Mouse (Mus musculus): ENCODE measurements at regions not wholly inside any gene's neighbourhood (a gene's known extent, or its start where the extent isn't known, plus 50 kb on each side); places are given as distances from the start of the nearest gene placed in this dataset.

DNA sequence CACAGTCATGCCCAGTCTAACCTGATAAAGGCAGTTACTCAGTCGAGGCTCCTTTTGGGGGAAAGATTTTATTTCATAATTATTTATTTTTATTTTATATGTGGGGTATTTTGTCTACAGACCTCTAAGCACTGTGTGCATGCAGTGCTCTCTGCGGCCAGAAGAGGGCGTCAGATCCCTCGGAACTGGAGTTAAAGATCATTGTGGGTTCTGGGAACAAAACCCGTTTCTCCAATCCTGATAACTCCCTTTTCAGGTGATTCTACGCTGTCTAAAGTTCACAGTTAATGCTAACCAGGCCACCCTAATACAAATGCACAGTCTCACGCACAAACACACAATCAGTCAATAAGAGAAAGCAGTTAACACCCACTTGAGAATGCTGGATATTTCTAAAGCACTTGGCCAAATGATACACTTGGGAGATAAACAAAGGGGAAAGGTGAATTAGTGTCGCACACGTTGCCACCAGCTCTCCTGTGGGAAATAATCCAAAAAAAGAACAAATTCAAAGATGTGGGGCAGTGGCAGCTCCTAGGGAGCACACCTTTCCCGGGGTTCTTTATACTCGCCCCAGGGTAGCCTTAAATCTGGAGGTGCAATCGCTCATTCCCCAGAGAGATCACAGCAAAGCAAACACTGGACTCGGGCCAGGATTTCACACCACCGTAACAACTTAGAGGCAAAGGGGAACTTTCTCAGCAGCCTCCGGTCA is 281.9 kb upstream of the Jmjd1c start:
- Histone ChIP-seq H3K4me1 (no peaks in the 10 kb centered on the region; the same call in 1 of the 2 replicates), H3K36me3 (no peaks in the 10 kb centered on the region), H3K9me3 (replicated peaks) (no peaks in the 10 kb centered on the region), H3K27me3 (replicated peaks) (peaks cover 4% of the 10 kb centered on the region; the same call in 1 of the 2 replicates), H3K9ac (no peak overlapping the region), H3K4me3 (peak overlapping the region; percentile 25; the same call in 1 of the 2 replicates), H3K4me2 (peak overlapping the region; percentile 47), H3K27ac (no peak overlapping the region)
- ATAC-seq, result no peak
- WGBS (ENCODE audit: insufficient replicate concordance), result 7% methylated on average over 15 of the region's 15 CpGs

DNA sequence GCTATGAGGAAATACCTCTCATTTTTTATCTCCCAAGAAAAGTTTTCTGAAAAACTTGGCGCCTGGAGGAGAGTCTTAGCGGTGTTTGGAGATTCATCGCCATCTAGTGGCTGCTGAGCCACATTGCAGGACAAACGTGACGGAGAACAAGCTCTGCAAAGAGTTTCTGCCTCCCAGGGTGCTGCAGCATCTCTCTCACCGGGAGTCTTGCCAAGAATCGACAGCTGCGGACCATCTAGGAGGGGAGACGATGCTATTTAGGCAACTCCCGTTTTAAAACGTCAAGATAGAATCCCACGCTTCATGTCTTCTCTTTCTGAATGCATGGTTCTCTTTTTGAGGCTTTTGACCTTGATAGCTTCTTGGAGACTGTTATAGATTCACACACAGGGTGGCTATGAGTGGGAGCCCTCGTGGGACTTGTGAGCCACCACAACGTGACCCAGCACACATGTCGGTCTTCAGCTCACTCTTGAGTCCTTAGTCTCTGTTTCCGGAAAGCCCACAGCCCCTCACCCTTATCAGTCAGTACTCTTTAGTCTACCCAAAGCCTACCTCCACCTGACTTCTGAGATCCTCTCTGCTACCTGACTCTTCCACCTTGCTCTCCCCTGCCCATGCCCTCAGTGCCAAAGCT is 281.2 kb upstream of the Jmjd1c start:
- H3K4me3 ChIP-seq, result peak overlapping the region; percentile 25; the same call in 1 of the 2 replicates
- no peaks in the 10 kb centered on the region; the same call in 1 of the 2 replicates for H3K4me1 ChIP-seq
- H3K9ac ChIP-seq, result no peak overlapping the region
- ATAC-seq, result no peak
- peaks cover 4% of the 10 kb centered on the region; the same call in 1 of the 2 replicates for H3K27me3 ChIP-seq (replicated peaks)
- no peaks in the 10 kb centered on the region for H3K9me3 ChIP-seq (replicated peaks)
- no peak overlapping the region for H3K27ac ChIP-seq
- H3K4me2 ChIP-seq, result peak overlapping the region; percentile 47
- 10% methylated on average over 16 of the region's 16 CpGs for WGBS (ENCODE audit: insufficient replicate concordance)
- H3K36me3 ChIP-seq, result no peaks in the 10 kb centered on the region

DNA sequence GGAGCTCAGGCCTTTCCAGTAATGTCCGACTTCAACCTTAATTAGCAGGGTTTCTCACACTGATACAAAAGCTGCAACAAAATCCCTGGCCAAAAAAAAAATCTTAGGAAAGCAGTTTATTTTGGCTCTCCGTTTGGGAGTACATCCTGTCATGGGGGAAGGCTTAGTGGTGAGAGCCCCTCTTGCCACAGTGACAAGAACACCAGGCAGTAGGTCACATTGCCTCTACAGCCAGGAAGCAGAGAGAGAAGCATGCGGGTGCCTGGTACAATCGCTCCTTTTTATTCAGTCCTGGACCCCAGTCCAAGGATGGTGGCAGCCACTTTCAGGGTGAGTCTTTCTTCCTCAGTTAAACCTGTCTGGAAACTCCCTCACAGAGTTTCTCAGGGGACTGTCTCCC is 280.0 kb upstream of the Jmjd1c start:
- WGBS (ENCODE audit: insufficient replicate concordance), result 56% methylated on average over 4 of the region's 4 CpGs
- Histone ChIP-seq H3K27ac (no peak overlapping the region), H3K9ac (no peak overlapping the region), H3K4me2 (no peak overlapping the region), H3K4me3 (no peak overlapping the region), H3K27me3 (replicated peaks) (peaks cover 4% of the 10 kb centered on the region; the same call in 1 of the 2 replicates), H3K36me3 (no peaks in the 10 kb centered on the region), H3K9me3 (replicated peaks) (no peaks in the 10 kb centered on the region), H3K4me1 (no peaks in the 10 kb centered on the region; the same call in 1 of the 2 replicates)
- no peak for ATAC-seq

DNA sequence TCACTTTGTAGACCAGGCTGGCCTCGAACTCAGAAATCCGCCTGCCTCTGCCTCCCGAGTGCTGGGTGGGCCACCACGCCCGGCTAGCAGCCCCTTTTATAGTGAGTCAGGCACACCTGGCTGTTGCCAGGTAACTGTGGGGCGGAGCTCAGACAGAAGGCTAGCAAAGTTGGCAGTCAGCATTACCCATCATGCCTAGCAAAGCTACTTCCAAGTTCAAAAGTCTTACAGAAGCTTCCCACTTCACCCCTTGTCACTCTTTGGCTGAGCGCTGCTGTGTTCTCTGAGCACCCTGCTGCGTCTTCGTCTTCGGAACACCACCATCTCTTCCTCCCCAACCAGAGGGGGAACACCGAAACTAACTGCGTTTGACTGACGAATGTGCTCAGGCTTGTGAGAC is 279.1 kb upstream of the Jmjd1c start:
- Histone ChIP-seq H3K4me2 (no peak overlapping the region), H3K27me3 (replicated peaks) (peaks cover 4% of the 10 kb centered on the region; the same call in 1 of the 2 replicates), H3K9ac (no peak overlapping the region), H3K36me3 (no peaks in the 10 kb centered on the region), H3K4me3 (no peak overlapping the region), H3K27ac (no peak overlapping the region), H3K4me1 (no peaks in the 10 kb centered on the region; the same call in 1 of the 2 replicates), H3K9me3 (replicated peaks) (no peaks in the 10 kb centered on the region)
- ATAC-seq, result no peak
- WGBS (ENCODE audit: insufficient replicate concordance), result 67% methylated on average over 13 of the region's 13 CpGs

DNA sequence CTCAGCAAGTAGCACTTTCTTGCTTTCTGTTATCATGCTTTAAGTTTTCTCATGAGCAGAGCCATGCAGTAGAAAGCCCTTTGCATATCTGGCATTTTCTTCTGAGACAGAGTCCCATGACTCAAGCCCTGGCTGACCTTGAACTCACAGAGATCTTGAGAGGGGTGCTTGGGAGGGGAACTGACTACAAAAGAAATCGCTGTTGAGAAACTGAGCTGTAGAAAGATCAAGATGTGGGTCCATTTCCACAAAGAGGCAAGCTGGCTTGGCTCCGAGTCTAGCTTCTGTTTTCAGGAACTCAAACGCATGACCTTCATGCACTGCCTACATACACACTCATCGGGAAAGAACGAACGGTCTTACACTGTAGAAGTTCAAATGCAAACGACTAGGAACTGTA is 278.0 kb upstream of the Jmjd1c start:
- no peak for ATAC-seq
- Histone ChIP-seq H3K36me3 (no peaks in the 10 kb centered on the region), H3K27ac (no peak overlapping the region), H3K4me1 (no peaks in the 10 kb centered on the region; the same call in 1 of the 2 replicates), H3K9ac (no peak overlapping the region), H3K9me3 (replicated peaks) (no peaks in the 10 kb centered on the region), H3K27me3 (replicated peaks) (peaks cover 4% of the 10 kb centered on the region; the same call in 1 of the 2 replicates), H3K4me2 (no peak overlapping the region), H3K4me3 (no peak overlapping the region)
- 70% methylated on average over 7 of the region's 7 CpGs for WGBS (ENCODE audit: insufficient replicate concordance)

DNA sequence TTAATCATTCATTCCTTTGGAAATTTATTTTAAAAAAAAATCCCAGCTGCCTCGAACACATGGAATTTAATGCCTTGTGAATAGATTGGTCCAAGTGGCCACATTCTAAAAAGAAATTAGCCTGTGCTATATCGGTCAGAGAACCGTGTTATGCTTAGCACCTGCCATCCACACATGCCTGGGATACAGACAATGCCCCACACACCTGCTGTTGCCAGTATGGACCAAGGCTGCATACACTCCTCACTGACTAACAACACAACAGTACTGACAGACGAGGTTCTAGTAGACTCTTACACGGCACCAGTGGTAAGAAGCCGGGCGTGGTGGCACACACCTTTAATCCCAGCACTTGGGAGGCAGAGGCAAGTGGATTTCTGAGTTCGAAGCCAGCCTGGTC is 276.4 kb upstream of the Jmjd1c start:
- H3K9ac ChIP-seq, result no peak overlapping the region
- H3K9me3 ChIP-seq (replicated peaks), result no peaks in the 10 kb centered on the region
- H3K27me3 ChIP-seq (replicated peaks), result peaks cover 4% of the 10 kb centered on the region; the same call in 1 of the 2 replicates
- H3K4me1 ChIP-seq, result no peaks in the 10 kb centered on the region
- H3K4me2 ChIP-seq, result no peak overlapping the region
- 79% methylated on average over 8 of the region's 8 CpGs for WGBS (ENCODE audit: insufficient replicate concordance)
- H3K4me3 ChIP-seq, result no peak overlapping the region
- no peaks in the 10 kb centered on the region for H3K36me3 ChIP-seq
- no peak overlapping the region for H3K27ac ChIP-seq
- no peak for ATAC-seq

DNA sequence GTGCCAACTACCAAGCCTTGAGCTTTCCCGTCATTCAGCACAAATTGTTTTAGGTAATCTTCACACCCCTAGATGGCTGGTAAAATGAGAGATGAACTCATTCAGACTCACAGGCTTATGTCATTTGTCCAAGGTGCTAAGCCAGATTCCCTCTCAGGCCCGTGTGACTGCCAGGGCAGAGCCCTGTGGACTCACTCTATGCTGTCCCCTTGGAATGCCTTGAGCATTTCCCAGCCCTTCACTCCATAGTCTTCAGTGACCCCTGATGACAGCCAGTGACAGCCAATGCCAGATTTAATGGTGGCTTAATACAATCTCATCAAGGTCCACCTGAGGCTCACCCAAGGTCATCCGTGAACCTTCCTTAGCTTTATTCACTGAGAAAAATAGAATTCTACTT is 270.2 kb upstream of the Jmjd1c start:
- WGBS (ENCODE audit: insufficient replicate concordance), result 69% methylated on average over 3 of the region's 3 CpGs
- H3K27me3 ChIP-seq (replicated peaks), result no peaks in the 10 kb centered on the region
- ATAC-seq, result no peak

DNA sequence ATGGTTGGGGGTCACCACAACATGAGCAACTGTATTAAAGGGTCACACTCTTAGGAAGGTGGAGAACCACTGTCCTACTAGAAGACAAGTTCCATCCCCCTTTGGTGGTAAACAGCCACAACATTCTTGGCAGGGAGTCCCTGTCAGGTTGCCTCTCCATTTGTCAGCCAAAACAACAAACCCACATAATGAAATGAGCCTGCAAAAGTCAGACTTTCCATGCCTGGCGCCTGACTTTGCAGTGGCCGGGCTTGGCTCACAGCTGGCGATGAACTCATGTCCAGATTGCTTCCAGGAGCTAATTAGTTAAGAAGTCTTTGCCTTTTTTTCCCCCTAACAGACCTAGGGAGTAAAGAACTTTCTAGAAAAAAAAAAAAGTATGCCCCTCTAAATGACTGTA is 269.6 kb upstream of the Jmjd1c start:
- Histone ChIP-seq H3K4me1 (no peaks in the 10 kb centered on the region), H3K4me2 (no peak overlapping the region), H3K9ac (no peak overlapping the region), H3K9me3 (replicated peaks) (no peaks in the 10 kb centered on the region), H3K4me3 (no peak overlapping the region), H3K27ac (no peak overlapping the region), H3K27me3 (replicated peaks) (no peaks in the 10 kb centered on the region), H3K36me3 (no peaks in the 10 kb centered on the region)
- no peak for ATAC-seq
- WGBS (ENCODE audit: insufficient replicate concordance), result 61% methylated on average over 3 of the region's 3 CpGs

More for the DNA sequence above, 270.2 kb upstream of the Jmjd1c start:
- no peak overlapping the region for H3K4me3 ChIP-seq
- no peaks in the 10 kb centered on the region for H3K9me3 ChIP-seq (replicated peaks)
- H3K4me1 ChIP-seq, result no peaks in the 10 kb centered on the region
- H3K27ac ChIP-seq, result no peak overlapping the region
- no peak overlapping the region for H3K9ac ChIP-seq
- no peaks in the 10 kb centered on the region for H3K36me3 ChIP-seq
- H3K4me2 ChIP-seq, result no peak overlapping the region

DNA sequence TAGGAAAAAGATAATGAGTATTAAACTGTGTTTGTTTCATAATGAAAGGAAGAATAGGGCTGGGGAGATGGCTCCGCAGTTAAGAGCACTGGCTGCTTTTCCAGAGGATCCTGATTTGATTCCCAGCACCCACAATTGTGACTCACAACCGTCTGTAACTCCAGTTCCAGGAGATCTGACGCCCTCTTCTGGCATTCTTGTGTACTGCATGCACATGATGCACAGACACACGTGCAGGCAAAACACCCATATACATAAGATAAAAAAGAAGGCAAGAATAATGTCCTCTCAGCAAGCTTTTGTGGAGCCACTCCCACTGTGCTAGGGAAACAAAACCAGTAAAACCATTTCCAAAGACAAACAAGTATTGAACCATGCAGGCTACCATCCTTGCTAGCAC is 261.0 kb upstream of the Jmjd1c start:
- no peak for ATAC-seq
- H3K9ac ChIP-seq, result no peak overlapping the region
- no peaks in the 10 kb centered on the region for H3K27me3 ChIP-seq (replicated peaks)
- no peaks in the 10 kb centered on the region for H3K9me3 ChIP-seq (replicated peaks)
- H3K4me3 ChIP-seq, result no peak overlapping the region
- no peaks in the 10 kb centered on the region for H3K4me1 ChIP-seq
- no peaks in the 10 kb centered on the region for H3K36me3 ChIP-seq
- H3K4me2 ChIP-seq, result no peak overlapping the region
- no peak overlapping the region for H3K27ac ChIP-seq
- 57% methylated on average over 4 of the region's 4 CpGs for WGBS (ENCODE audit: insufficient replicate concordance)

DNA sequence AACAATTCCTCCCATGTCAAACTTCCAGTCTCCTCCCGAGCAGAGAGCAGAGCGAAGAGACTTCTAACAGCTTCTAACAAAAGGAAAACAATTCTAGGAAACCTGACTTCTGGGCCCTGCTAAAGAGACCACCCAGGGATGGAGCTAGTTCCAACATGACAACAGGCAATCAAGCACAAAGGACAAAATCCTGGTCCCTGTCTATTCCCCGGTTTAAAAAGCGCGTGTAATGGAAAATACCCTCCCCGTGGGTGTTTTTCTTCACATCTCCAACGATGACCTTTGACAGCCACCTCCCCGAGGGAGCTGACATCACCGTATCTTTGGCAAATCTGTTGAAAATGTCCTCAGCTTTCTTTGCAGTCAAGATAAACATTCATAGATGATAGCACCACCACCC is 256.9 kb upstream of the Jmjd1c start:
- H3K4me3 ChIP-seq, result no peak overlapping the region
- H3K27ac ChIP-seq, result no peak overlapping the region
- H3K27me3 ChIP-seq (replicated peaks), result no peaks in the 10 kb centered on the region
- no peaks in the 10 kb centered on the region for H3K9me3 ChIP-seq (replicated peaks)
- no peaks in the 10 kb centered on the region for H3K4me1 ChIP-seq
- 66% methylated on average over 9 of the region's 9 CpGs for WGBS (ENCODE audit: insufficient replicate concordance)
- H3K4me2 ChIP-seq, result no peak overlapping the region
- H3K36me3 ChIP-seq, result no peaks in the 10 kb centered on the region
- no peak for ATAC-seq
- no peak overlapping the region for H3K9ac ChIP-seq

DNA sequence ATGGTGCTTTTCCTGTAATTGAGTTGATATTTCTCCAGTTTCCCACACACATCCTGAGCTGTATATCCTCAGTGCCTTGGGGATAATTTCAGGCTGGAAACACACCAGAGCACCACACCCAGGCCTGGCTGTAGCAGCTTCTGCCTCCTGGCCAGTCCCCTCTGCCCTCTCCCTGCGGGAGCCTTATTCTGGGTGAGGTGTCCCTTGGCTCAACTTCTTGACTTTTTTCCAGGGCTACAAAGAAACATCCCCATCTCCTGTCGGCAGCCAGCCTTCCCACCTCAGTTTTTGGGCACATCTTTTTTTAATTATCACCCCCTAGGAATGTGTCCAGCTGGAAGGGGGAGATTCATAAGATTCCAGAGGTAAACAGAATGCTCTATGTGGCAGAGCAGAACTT is 252.7 kb upstream of the Jmjd1c start:
- Histone ChIP-seq H3K27ac (no peak overlapping the region), H3K9me3 (replicated peaks) (no peaks in the 10 kb centered on the region), H3K4me2 (no peak overlapping the region), H3K4me1 (no peaks in the 10 kb centered on the region), H3K9ac (no peak overlapping the region), H3K27me3 (replicated peaks) (no peaks in the 10 kb centered on the region), H3K4me3 (no peak overlapping the region), H3K36me3 (no peaks in the 10 kb centered on the region)
- no peak for ATAC-seq
- 70% methylated on average over 2 of the region's 2 CpGs for WGBS (ENCODE audit: insufficient replicate concordance)

DNA sequence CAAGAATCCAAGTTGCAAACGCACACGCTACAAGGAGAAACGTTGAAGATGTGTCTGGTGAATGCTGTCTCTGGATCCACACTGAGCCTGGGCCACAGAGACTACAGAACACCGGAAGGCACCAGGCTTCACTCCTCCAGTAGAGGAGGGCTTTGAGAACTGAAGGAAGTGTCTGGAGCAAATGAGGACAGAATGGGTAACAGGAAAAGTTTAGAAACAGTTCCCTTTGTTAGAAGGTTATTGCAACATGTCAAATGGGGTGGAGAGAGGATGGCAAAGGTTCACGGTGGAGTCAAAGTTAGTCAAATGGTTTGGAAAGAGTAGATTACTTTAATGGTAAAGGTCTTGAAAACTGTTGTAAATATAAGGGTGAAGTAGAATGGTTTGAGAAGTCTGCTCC is 247.1 kb upstream of the Jmjd1c start:
- Histone ChIP-seq H3K4me1 (0 out of 2 replicates have a peak, but pooled peaks cover 2% of the 10 kb centered on the region), H3K9ac (no peak overlapping the region), H3K36me3 (no peaks in the 10 kb centered on the region), H3K27ac (no peak overlapping the region), H3K4me3 (no peak overlapping the region), H3K27me3 (replicated peaks) (no peaks in the 10 kb centered on the region), H3K4me2 (no peak overlapping the region), H3K9me3 (replicated peaks) (no peaks in the 10 kb centered on the region)
- WGBS (ENCODE audit: insufficient replicate concordance), result 71% methylated on average over 5 of the region's 5 CpGs
- no peak for ATAC-seq

Data from liver, embryonic 12.5 days (tissue).